Mouse (Mus musculus) liver, embryonic 14.5 days (tissue): Measurements from ENCODE around the gene Lenep. TPM values are rescaled to one million over a fixed set of nuclear protein-coding genes. Genes with fewer than 3 reads are reported as not detected.

ENCODE experiments used
- ATAC-seq: fragments of 200-750 bp; cut with Nextera tagmentation; 2 replicates; pipeline ENCODE4 v1.8.0; 2017; ENCODE audit warnings: moderate number of reproducible peaks, mild to moderate bottlenecking, moderate library complexity; ENCODE audit not compliant: insufficient read depth
- DNase-seq, 3 experiments: peaks; one replicate each; pipeline ENCODE4 v3.0.0-alpha.2; 2012 to 2013; ENCODE audit warnings: low read depth in 3 of 3, low spot score in 3 of 3
- H3K27ac ChIP-seq: fragments of 300-500 bp; sonication (generic); 2 replicates; pipeline ENCODE4 v1.5.1; 2014; ENCODE audit warnings: moderate library complexity, mild to moderate bottlenecking, control low read depth, inconsistent platforms
- H3K27me3 ChIP-seq: fragments of 300-500 bp; sonication (generic); 2 replicates; pipeline ENCODE4 v1.6.1; 2014; ENCODE audit warnings: mild to moderate bottlenecking, low read length, moderate library complexity; ENCODE audit not compliant: control insufficient read depth, insufficient read depth
- H3K36me3 ChIP-seq: fragments of 300-500 bp; sonication (generic); replicated peaks from 2 replicates; pipeline ENCODE4 v1.6.1; 2014; ENCODE audit warnings: low read depth; ENCODE audit not compliant: control insufficient read depth, insufficient read depth
- H3K4me1 ChIP-seq, 2 experiments: fragments of 200-500 bp in 1 of 2; fragments of 300-500 bp in 1 of 2; sonication (generic) in 1 of 2; replicated peaks; 2 replicates each; pipeline ENCODE4 v1.6.1; 2012 to 2014; ENCODE audit warnings: antibody characterized with exemption in 1 of 2, inconsistent platforms in 1 of 2, low read length in 1 of 2; ENCODE audit not compliant: control insufficient read depth in 2 of 2, insufficient read depth in 2 of 2
- H3K4me2 ChIP-seq: fragments of 300-500 bp; sonication (generic); 2 replicates; pipeline ENCODE4 v1.6.1; 2014; ENCODE audit warnings: low read depth, mild to moderate bottlenecking, control low read depth, moderate library complexity
- H3K4me3 ChIP-seq, 2 experiments: fragments of 200-500 bp in 1 of 2; fragments of 300-500 bp in 1 of 2; sonication (generic) in 1 of 2; 2 replicates each; pipeline ENCODE4 v1.5.1; 2012 to 2014; ENCODE audit warnings: low read depth in 2 of 2, low read length in 2 of 2, mild to moderate bottlenecking in 2 of 2, control low read depth in 1 of 2, inconsistent platforms in 1 of 2, moderate library complexity in 1 of 2; ENCODE audit not compliant: insufficient read depth in 1 of 2
- H3K9ac ChIP-seq: fragments of 300-500 bp; sonication (generic); replicated peaks from 2 replicates; pipeline ENCODE4 v1.6.1; 2014; ENCODE audit warnings: mild to moderate bottlenecking, control low read depth, moderate library complexity
- H3K9me3 ChIP-seq: fragments of 300-500 bp; sonication (generic); 2 replicates; pipeline ENCODE4 v1.6.1; 2016; ENCODE audit warnings: low read length, mixed read lengths; ENCODE audit not compliant: control insufficient read depth
- CTCF ChIP-seq: IDR thresholded peaks from 2 replicates; pipeline ENCODE4 v1.5.1; 2016; ENCODE audit warnings: antibody characterized with exemption, low read depth, control low read depth
- EP300 ChIP-seq: IDR thresholded peaks from 2 replicates; pipeline ENCODE4 v1.6.1; 2016; ENCODE audit warnings: antibody characterized with exemption, low read depth
- WGBS: fragments of 180-500 bp; shearing (Covaris S2); extraction: QIAGEN DNeasy Blood & Tissue Kit; methylation state at CpG from one replicate; pipeline ENCODE4 v1.1.7; 2014; ENCODE audit not compliant: insufficient replicate concordance; 5-methylcytosine and 5-hydroxymethylcytosine counted together
- polyA plus RNA-seq, 2 experiments: library from polyadenylated mRNA; depleted of rRNA in 1 of 2; stranded (reverse) in 1 of 2; unstranded in 1 of 2; fragments of >200 nt; fragmentation: Nextera tagmentation in 1 of 2; extraction: Ambion mirVana in 1 of 2; gene quantifications; 2 replicates each; pipeline versions ENCODE4 v1.2.1 to v1.2.3; 2012 to 2014

Gene Lenep
- polyA plus RNA-seq, 2 experiments, result 0.76 TPM; not detected in 1

DNA sequence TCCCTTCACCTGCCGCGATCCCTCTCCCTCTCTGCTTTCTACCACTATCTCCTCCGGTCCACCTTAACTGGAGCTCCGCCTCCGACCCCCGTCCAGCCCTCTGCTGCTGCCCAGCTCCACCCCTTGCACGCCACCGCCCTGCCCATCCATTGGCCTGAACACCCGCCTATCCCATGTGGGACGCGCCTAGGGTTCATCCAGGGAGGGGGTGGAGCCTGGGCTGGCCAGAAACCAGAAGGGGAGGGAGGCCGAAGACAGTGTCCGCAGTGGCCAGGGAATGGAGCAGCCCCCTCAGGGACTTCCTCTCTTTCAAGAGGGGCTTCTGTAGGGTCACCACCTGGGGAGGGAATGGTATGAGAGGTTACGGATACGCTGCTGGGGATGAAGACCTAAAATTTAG, 9.0 kb downstream of the Lenep start:
- peak overlapping the region; percentile 63 for H3K9ac ChIP-seq
- peak; percentile 88 to 90 (median 89) for DNase-seq
- H3K27me3 ChIP-seq, result peaks cover 20% of the 10 kb centered on the region
- WGBS, result under 1% methylated on average over 15 of the region's 15 CpGs
- peak; percentile 89 for ATAC-seq
- peaks cover 9 to 22% of the 10 kb centered on the region in 2 experiments for H3K4me1 ChIP-seq
- H3K36me3 ChIP-seq, result no peaks in the 10 kb centered on the region
- TF ChIP-seq EP300, result no peak
- TF ChIP-seq CTCF, result 0 out of 2 replicates have a peak, but pooled peaks have one; percentile 15
- peak overlapping the region; percentile 61 to 67 for H3K4me3 ChIP-seq
- no peaks in the 10 kb centered on the region for H3K9me3 ChIP-seq
- H3K4me2 ChIP-seq, result peak overlapping the region; percentile 98
- H3K27ac ChIP-seq, result peak overlapping the region; percentile 51

DNA sequence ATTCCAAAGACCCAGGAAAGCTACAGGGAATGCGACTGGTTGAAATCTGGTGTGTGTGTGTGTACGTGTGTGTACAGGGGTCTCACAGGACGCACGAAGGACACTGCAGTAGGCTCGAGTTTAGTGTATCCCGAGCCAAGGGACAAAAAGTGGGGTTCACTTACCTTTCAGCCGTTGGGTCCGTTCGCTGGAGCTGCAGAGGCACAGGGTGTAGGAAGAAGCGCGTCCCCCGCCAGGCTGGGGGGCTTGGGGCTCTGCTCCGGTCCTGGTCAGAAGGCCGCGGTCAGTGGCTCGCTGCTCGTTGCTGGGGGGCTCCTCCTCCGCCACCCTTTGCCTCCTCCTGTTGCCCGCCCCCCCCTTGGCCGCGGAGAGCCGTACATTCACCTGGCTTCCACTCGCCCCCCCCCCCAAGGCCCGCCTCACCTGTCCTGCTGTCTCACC, 9.7 kb downstream of the Lenep start:
- Histone ChIP-seq H3K4me3 (peak overlapping the region; percentile 60 to 61), H3K9me3 (no peaks in the 10 kb centered on the region), H3K4me1 (peaks cover 9 to 28% of the 10 kb centered on the region in 2 experiments), H3K9ac (peak overlapping the region; percentile 12; the same call in 1 of the 2 replicates), H3K36me3 (no peaks in the 10 kb centered on the region), H3K4me2 (peak overlapping the region; percentile 98), H3K27me3 (peaks cover 20% of the 10 kb centered on the region), H3K27ac (no peak overlapping the region)
- TF ChIP-seq EP300 (no peak), CTCF (no peak)
- DNase-seq (no peak), ATAC-seq (no peak)
- 1% methylated on average over 19 of the region's 24 CpGs for WGBS

DNA sequence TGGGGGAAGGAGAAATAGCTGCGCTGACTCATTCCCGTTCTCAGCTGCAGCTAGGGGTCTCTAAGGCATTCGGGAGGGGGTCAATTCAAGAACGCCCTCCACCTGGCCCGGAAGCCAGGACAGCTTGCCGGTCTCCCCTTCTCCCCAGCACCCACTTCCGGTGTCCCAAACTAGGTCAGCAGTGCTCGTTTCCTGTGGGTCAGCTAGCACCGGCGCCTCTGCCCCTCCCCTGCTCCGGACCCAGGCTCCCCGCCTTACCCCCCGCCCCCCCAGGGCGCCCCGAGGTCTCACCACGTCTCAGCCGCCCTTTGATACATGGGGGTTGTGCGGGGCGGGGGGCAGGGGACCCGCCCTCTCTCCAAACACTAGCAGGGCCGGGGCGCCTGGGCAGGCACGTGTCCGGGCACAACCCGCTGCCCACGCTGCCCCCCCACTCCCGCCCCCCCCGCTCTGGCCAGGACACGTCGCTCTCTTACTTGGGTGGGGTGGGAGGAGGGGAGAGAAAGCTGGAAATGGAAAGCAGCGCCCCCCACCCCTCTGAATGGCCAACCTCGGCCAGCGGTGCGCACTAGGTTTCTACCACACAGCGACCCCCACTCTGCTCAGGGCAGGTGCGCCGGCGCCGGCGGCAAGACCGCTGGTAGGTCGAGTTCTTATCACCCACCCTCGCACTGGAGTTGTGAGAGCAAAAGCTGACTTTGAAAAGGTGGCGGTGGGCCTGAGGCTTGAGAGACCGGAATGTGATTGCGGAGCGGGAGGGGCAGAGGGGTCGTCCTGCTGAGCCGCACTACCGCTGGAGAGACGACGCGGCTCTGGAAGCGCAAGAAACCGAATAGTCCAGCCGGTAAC, 10.7 kb downstream of the Lenep start:
- ATAC-seq, result no peak
- no peak for DNase-seq
- Histone ChIP-seq H3K4me1 (peaks cover 9 to 27% of the 10 kb centered on the region in 2 experiments), H3K9ac (peak overlapping the region; percentile 25), H3K27me3 (peaks cover 20% of the 10 kb centered on the region), H3K4me3 (peak overlapping the region; percentile 60 to 61), H3K9me3 (no peaks in the 10 kb centered on the region), H3K36me3 (no peaks in the 10 kb centered on the region), H3K27ac (no peak overlapping the region), H3K4me2 (peak overlapping the region; percentile 98)
- 1% methylated on average over 56 of the region's 56 CpGs for WGBS
- TF ChIP-seq CTCF (no peak), EP300 (no peak)

DNA sequence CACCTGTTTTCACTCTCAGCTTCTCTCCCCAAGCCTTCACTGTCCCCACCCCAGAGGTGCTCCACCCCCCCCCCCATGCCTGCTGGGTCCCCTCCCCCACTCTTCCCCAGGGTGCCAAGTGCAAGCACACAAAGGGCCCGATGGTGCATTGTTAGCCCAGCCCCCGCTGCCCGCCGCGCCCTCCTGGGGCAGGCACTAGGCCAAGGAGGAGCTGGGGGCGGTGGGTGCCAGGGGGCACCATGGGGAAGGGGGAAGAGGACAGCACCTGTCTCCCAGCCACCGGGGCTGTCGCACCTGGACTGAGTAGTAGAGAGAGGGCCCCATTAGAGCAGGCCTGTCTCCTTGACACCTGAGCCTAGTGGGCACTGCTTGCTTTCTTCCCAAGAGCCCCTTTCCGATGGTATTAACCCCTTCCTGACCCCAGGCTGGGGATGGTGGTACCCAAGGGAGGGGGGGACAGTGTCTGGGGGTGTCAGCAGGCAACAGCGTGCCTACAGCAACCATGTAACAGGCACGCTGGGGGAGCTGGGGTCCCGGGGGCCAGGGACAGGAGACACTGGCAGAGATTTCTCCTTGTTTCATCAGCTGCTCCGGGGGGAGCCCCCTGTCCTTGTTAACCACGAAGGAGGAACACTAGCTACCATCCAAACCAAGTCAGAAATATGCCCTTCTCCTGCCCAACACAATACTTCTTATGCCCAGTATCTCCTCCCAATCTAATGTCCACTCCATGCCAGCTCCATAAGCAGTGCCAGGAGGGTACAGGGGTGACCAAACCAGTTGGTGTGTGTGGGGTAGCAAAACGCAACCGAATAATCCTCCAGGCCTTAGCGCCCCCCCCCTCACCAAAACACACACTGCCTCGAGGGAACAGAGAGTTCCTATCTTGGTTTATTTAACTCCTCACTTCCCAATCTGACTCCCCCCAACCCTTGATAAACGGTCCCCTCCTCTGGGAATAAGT, 11.6 kb downstream of the Lenep start:
- Histone ChIP-seq H3K4me1 (peaks cover 9 to 22% of the 10 kb centered on the region in 2 experiments), H3K4me2 (peak overlapping the region; percentile 98), H3K4me3 (peak overlapping the region; percentile 35 to 61), H3K27ac (no peak overlapping the region), H3K9ac (no peak overlapping the region), H3K36me3 (no peaks in the 10 kb centered on the region), H3K27me3 (peaks cover 20% of the 10 kb centered on the region), H3K9me3 (no peaks in the 10 kb centered on the region)
- DNase-seq (no peak), ATAC-seq (no peak)
- 23% methylated on average over 19 of the region's 19 CpGs for WGBS
- no peak for TF ChIP-seq EP300
- no peak for TF ChIP-seq CTCF
